18 mouse cellular contexts compared by ENCODE assay signal in genomic region chr4:49676790-49677189, GRCm38 (mm10). TPM values are rescaled to one million over a fixed set of nuclear protein-coding genes. Genes with fewer than 3 reads are reported as not detected.
"Had no signal": no experiment of that assay in that cellular context is flagged by ENCODE, and none has a peak within 500 bp of the region (broad histone marks: within the 10 kb centered on the region; RNA-seq: fewer than 3 reads in every experiment).

No protein-coding gene starts in this region.

- H3K9me3 ChIP-seq: lung, embryonic 15.5 days; midbrain, embryonic 13.5 days; midbrain, embryonic 15.5 days; neural tube, embryonic 12.5 days had no signal

- H3K27ac ChIP-seq: lung, embryonic 15.5 days; macrophage; midbrain, embryonic 13.5 days; midbrain, embryonic 15.5 days; neural tube, embryonic 12.5 days had no signal

- H3K4me1 ChIP-seq: lung, embryonic 15.5 days; midbrain, embryonic 13.5 days; midbrain, embryonic 15.5 days; neural tube, embryonic 12.5 days had no signal

- H3K4me3 ChIP-seq: lung, embryonic 15.5 days; megakaryocyte, embryonic 14.5 days; midbrain, embryonic 13.5 days; midbrain, embryonic 15.5 days; neural tube, embryonic 12.5 days had no signal

- H3K27me3 ChIP-seq: lung, embryonic 15.5 days; megakaryocyte, embryonic 14.5 days; midbrain, embryonic 13.5 days; midbrain, embryonic 15.5 days; neural tube, embryonic 12.5 days had no signal

- DNase-seq: liver, postnatal 0 days; right cerebral cortex, postnatal 14 days; right cerebral cortex, postnatal 4 days; spleen, adult 18-20 months; thymus, adult 18-20 months; thymus, postnatal 14 days; thymus, postnatal 36 days had no signal

- ATAC-seq: liver, postnatal 0 days; midbrain, embryonic 13.5 days; midbrain, embryonic 15.5 days had no signal

- H3K36me3 ChIP-seq: lung, embryonic 15.5 days; midbrain, embryonic 13.5 days; midbrain, embryonic 15.5 days; neural tube, embryonic 12.5 days had no signal

RNA-seq across cellular contexts. Expression of gene Ppp3r2, which starts 5.0 kb away (rescaled TPM):
- total RNA-seq: monocyte, adult 5-6 weeks; neutrophil, adult 5-6 weeks had no signal
- polyA plus RNA-seq: liver, postnatal 0 days; lung, adult 2 months; lung, embryonic 15.5 days; macrophage; small intestine, adult 2 months; thymus, postnatal 0 days had no signal
